Mouse (Mus musculus) lung, postnatal 0 days (tissue): Measurements from ENCODE around the gene Serpina9. TPM values are rescaled to one million over a fixed set of nuclear protein-coding genes. Genes with fewer than 3 reads are reported as not detected.

Experiments used
- ATAC-seq: fragments of 200-750 bp; cut with Nextera tagmentation; 2 replicates; pipeline ENCODE4 v1.8.0; 2017; ENCODE audit warnings: moderate library complexity
- DNase-seq: peaks from one replicate; pipeline ENCODE4 v3.0.0-alpha.2; 2016; ENCODE audit warnings: low spot score
- H3K27ac ChIP-seq: fragments of 300-500 bp; sonication (generic); 2 replicates; pipeline ENCODE4 v1.5.1; 2014; ENCODE audit warnings: antibody characterized with exemption, mild to moderate bottlenecking, low read length, mixed read lengths
- H3K27me3 ChIP-seq: fragments of 300-500 bp; sonication (generic); replicated peaks from 2 replicates; pipeline ENCODE4 v1.6.1; 2014; ENCODE audit warnings: low read length, mixed read lengths; ENCODE audit not compliant: insufficient read depth
- H3K36me3 ChIP-seq: fragments of 300-500 bp; sonication (generic); 2 replicates; pipeline ENCODE4 v1.6.1; 2014; ENCODE audit warnings: low read length, mixed read lengths; ENCODE audit not compliant: insufficient read depth
- H3K4me1 ChIP-seq: fragments of 300-500 bp; sonication (generic); 2 replicates; pipeline ENCODE4 v1.6.1; 2014; ENCODE audit warnings: antibody characterized with exemption, low read depth, low read length, mixed read lengths; ENCODE audit not compliant: insufficient read depth
- H3K4me2 ChIP-seq: fragments of 300-500 bp; sonication (generic); replicated peaks from 2 replicates; pipeline ENCODE4 v1.6.1; 2014; ENCODE audit warnings: low read depth, mild to moderate bottlenecking, low read length, moderate library complexity, mixed read lengths
- H3K4me3 ChIP-seq: fragments of 300-500 bp; sonication (generic); 2 replicates; pipeline ENCODE4 v1.5.1; 2014; ENCODE audit warnings: low read depth, low read length
- H3K9ac ChIP-seq: fragments of 300-500 bp; sonication (generic); replicated peaks from 2 replicates; pipeline ENCODE4 v1.6.1; 2014; ENCODE audit warnings: low read depth, mild to moderate bottlenecking
- H3K9me3 ChIP-seq: fragments of 300-500 bp; sonication (generic); 2 replicates; pipeline ENCODE4 v1.6.1; 2016; ENCODE audit warnings: low read length, mixed read lengths
- CTCF ChIP-seq: IDR thresholded peaks from 2 replicates; pipeline ENCODE4 v1.5.1; 2016; ENCODE audit warnings: antibody characterized with exemption, mild to moderate bottlenecking
- EP300 ChIP-seq: IDR thresholded peaks from 2 replicates; pipeline ENCODE4 v1.6.1; 2016; ENCODE audit warnings: antibody characterized with exemption, mild to moderate bottlenecking, control low read depth
- WGBS: fragments of 180-500 bp; shearing (Covaris S2); extraction: QIAGEN DNeasy Blood & Tissue Kit; methylation state at CpG from one replicate; pipeline ENCODE4 v1.1.7; 2014; 5-methylcytosine and 5-hydroxymethylcytosine counted together
- polyA plus RNA-seq: library from polyadenylated mRNA; unstranded; fragments of >200 nt; fragmentation: Nextera tagmentation; extraction: Ambion mirVana; gene quantifications from 2 replicates; pipeline ENCODE4 v1.2.1, GENCODE M21; 2015

Gene Serpina9
- polyA plus RNA-seq, 1 experiment from 2014 or later, result 0.32 TPM

GRCm38 (mm10) chr12:104015280-104015679, 1.7 kb upstream of the Serpina9 start:
- Histone ChIP-seq H3K27ac (no peak overlapping the region), H3K27me3 (no peaks in the 10 kb centered on the region), H3K36me3 (no peaks in the 10 kb centered on the region), H3K4me3 (no peak overlapping the region), H3K4me1 (no peaks in the 10 kb centered on the region), H3K4me2 (no peak overlapping the region), H3K9ac (no peak overlapping the region), H3K9me3 (no peaks in the 10 kb centered on the region)
- no peak for DNase-seq
- 60% methylated on average over 3 of the region's 3 CpGs for WGBS
- no peak for ATAC-seq
- no peak for TF ChIP-seq CTCF
- no peak for TF ChIP-seq EP300

DNA sequence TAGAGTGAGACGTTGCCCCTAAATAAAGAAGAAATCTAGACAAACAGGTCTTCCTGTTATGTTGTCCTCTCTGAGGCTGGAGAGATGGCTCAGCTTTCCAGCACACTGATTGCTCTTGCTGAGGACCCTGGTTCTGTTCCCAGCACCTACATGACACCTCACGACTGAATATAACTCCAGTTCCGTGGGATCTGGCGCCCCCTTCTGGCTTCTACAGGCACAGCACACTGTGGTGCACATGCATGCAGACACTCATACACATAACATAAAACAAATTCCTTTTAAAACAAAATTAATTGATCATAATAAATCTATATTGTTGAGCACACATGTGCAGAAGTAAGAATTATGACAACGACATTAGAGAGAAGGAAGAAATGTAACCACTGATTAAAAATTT, 8.9 kb downstream of the Serpina9 start:
- Histone ChIP-seq H3K4me3 (no peak overlapping the region), H3K9ac (no peak overlapping the region), H3K27ac (no peak overlapping the region), H3K27me3 (no peaks in the 10 kb centered on the region), H3K4me2 (no peak overlapping the region), H3K4me1 (no peaks in the 10 kb centered on the region), H3K9me3 (no peaks in the 10 kb centered on the region), H3K36me3 (no peaks in the 10 kb centered on the region)
- no peak for ATAC-seq
- 78% methylated on average over 5 of the region's 5 CpGs for WGBS
- TF ChIP-seq CTCF (no peak), EP300 (no peak)
- DNase-seq, result no peak

DNA sequence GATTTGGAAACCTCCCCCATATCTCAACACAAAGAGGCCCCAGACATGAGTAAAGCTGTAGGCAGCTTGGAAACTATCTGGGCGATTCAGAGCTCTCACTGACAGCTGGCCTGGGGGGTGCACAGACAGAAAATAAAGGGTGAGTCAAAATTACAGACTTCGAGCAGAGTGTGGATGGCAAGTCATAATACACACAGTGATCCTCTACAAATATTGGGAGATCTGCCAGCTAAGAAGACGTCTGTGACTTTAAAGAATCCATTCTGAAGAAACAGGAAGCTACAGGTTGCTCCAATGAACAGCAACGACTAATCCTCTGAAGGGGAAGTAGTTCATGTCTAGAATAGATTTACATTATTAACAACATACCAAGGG, 10.3 kb downstream of the Serpina9 start:
- no peaks in the 10 kb centered on the region for H3K36me3 ChIP-seq

GRCm38 (mm10) chr12:104002569-104003237, 10.9 kb downstream of the Serpina9 start:
- WGBS, result 24% methylated on average over 10 of the region's 10 CpGs
- Histone ChIP-seq H3K4me3 (no peak overlapping the region), H3K4me2 (peak overlapping the region; percentile 17; the same call in 1 of the 2 replicates), H3K27me3 (no peaks in the 10 kb centered on the region), H3K9ac (no peak overlapping the region), H3K4me1 (no peaks in the 10 kb centered on the region), H3K36me3 (no peaks in the 10 kb centered on the region), H3K27ac (peak overlapping the region; percentile 80), H3K9me3 (no peaks in the 10 kb centered on the region)
- ATAC-seq (peak; percentile 87), DNase-seq (peak; percentile 83)
- TF ChIP-seq CTCF (no peak), EP300 (peak; percentile 53)

More for the DNA sequence above, 10.3 kb downstream of the Serpina9 start:
- Histone ChIP-seq H3K27me3 (no peaks in the 10 kb centered on the region), H3K4me1 (no peaks in the 10 kb centered on the region), H3K9me3 (no peaks in the 10 kb centered on the region), H3K4me3 (no peak overlapping the region), H3K4me2 (peak overlapping the region; percentile 17; the same call in 1 of the 2 replicates), H3K27ac (peak overlapping the region; percentile 80), H3K9ac (no peak overlapping the region)
- ATAC-seq (peak; percentile 70), DNase-seq (peak; percentile 62)
- TF ChIP-seq CTCF, result no peak
- TF ChIP-seq EP300, result no peak
- WGBS, result 22% methylated on average over 4 of the region's 4 CpGs

DNA sequence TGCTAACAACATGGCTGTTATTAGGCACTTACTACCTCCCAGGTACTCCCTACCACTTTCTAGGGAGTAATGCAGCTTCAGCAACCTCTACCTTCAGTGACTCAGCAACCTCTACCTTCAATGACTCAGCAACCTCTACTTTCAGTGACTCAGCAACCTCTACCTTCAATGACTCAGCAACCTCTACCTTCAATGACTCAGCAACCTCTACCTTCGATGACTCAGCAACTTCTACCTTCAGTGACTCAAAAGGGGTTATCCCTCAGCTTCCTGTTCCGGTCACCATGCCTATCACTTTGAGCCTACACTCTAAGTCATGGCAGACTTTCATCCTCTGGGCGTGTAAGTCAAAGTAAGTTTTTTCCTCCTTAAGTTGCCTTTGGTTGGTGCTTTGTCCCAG, 13.0 kb downstream of the Serpina9 start:
- DNase-seq (peak; percentile 14), ATAC-seq (no peak)
- no peaks in the 10 kb centered on the region for H3K9me3 ChIP-seq
- WGBS, result 92% methylated on average over 3 of the region's 3 CpGs
- no peaks in the 10 kb centered on the region for H3K4me1 ChIP-seq
- H3K4me3 ChIP-seq, result no peak overlapping the region
- H3K27ac ChIP-seq, result no peak overlapping the region
- TF ChIP-seq CTCF (no peak), EP300 (no peak)
- no peaks in the 10 kb centered on the region for H3K27me3 ChIP-seq
- H3K4me2 ChIP-seq, result no peak overlapping the region
- H3K36me3 ChIP-seq, result no peaks in the 10 kb centered on the region
- H3K9ac ChIP-seq, result no peak overlapping the region

GRCm38 (mm10) chr12:103999611-104000010, 13.9 kb downstream of the Serpina9 start:
- Histone ChIP-seq H3K27me3 (no peaks in the 10 kb centered on the region), H3K4me2 (no peak overlapping the region), H3K4me1 (no peaks in the 10 kb centered on the region), H3K36me3 (no peaks in the 10 kb centered on the region), H3K27ac (no peak overlapping the region), H3K9ac (no peak overlapping the region), H3K4me3 (no peak overlapping the region), H3K9me3 (no peaks in the 10 kb centered on the region)
- WGBS, result 85% methylated on average over 8 of the region's 8 CpGs
- DNase-seq (no peak), ATAC-seq (no peak)
- no peak for TF ChIP-seq EP300
- TF ChIP-seq CTCF, result no peak

- peak; percentile 70; the same call in 1 of the 2 replicates for TF ChIP-seq EP300
- TF ChIP-seq CTCF, result no peak
- Histone ChIP-seq H3K4me3 (no peak overlapping the region), H3K9ac (no peak overlapping the region), H3K4me2 (no peak overlapping the region), H3K4me1 (no peaks in the 10 kb centered on the region), H3K9me3 (no peaks in the 10 kb centered on the region), H3K27ac (no peak overlapping the region), H3K27me3 (no peaks in the 10 kb centered on the region), H3K36me3 (no peaks in the 10 kb centered on the region)
- WGBS, result 55% methylated on average over 2 of the region's 2 CpGs
- peak; percentile 69 for ATAC-seq
- DNase-seq, result peak; percentile 49
These were observed 17.0 kb downstream of the Serpina9 start for GRCm38 (mm10) chr12:103996513-103996912.
